Mouse (Mus musculus): ENCODE measurements around the gene Slc16a10. TPM values are rescaled to one million over a fixed set of nuclear protein-coding genes. Genes with fewer than 3 reads are reported as not detected.
A peak's percentile ranks its signal among the peaks of the same experiment; 100 is the strongest.

Gene Slc16a10
- 1 to 10 TPM; 3.7 to 3.8 TPM for total RNA-seq (2021)

- DNase-seq, result peak; percentile 96
- intact Hi-C loops (cut with DNase I), result loop anchor here (10.0 kb wide), 1 partner anchor 87 kb away; no protein-coding TSS in a partner anchor
Measured at GRCm38 (mm10) chr10:40141864-40142523, at the start of gene Slc16a10. Slc16a10 (minus strand) TSS chr10:40142258.

DNA sequence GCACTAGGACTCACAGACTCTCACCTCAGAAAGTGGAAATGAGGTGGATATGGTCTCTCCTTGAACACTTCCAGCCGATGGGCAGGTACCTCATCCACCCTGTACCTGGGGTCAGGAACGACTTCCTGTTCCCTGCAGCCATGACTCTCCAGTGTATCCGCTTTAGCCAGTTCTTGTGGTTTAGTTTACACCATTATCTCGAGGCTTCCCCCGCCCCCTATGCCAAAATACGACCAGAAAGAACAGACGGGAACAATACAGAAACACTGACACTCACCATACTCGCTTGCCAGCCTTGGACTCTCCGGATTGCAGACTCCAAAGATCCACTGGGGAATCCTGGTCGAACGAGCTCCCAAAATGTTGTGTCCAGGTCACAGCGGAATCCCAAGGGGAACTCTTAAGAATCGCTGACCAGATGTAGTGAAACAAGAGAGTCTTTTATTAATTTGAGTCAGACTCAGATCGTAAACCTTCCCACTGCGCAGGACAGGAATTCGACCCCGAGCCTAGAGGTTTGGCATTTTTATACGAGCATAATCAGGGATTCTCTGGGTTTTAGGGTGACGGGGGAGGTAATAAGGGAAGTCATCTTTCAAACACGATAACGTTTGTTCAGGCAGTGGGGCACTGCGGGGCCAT is 49.4 kb upstream of the Slc16a10 start:
- intact Hi-C loops (cut with DNase I), result no loop called here
- no peak for DNase-seq

GRCm38 (mm10) chr10:40190871-40191270 is 48.8 kb upstream of the Slc16a10 start:
- no peak for DNase-seq
- intact Hi-C loops (cut with DNase I), result no loop called here

DNA sequence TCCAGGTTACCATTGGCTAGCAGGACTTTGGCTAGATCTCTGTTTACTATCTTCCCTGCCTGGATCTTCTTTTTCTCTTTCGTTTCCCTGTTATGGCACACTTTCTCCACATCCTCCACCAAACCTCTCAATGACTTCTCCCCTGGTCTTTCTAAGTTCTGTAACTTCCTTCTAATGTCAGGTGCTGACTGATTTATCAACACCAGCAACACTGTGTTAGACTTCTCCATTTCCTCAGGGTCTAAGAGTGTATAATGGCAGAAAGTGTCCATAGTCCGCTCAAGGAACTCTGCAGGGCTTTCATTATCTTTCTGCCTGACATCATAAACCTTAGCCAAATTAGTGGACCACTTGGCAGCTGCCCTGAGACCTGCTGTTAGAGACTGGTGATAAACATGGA is 47.6 kb upstream of the Slc16a10 start:
- intact Hi-C loops (cut with DNase I), result no loop called here
- no peak for DNase-seq

- DNase-seq, result no peak
- intact Hi-C loops (cut with DNase I), result no loop called here
Measured at GRCm38 (mm10) chr10:40188831-40189230, 46.8 kb upstream of the Slc16a10 start.

- intact Hi-C loops (cut with DNase I), result no loop called here
- no peak for DNase-seq
Measured at GRCm38 (mm10) chr10:40185956-40186355, 43.9 kb upstream of the Slc16a10 start.

GRCm38 (mm10) chr10:40180011-40180410 is 38.0 kb upstream of the Slc16a10 start:
- intact Hi-C loops (cut with DNase I), result no loop called here
- no peak for DNase-seq

GRCm38 (mm10) chr10:40179142-40179541 is 37.1 kb upstream of the Slc16a10 start:
- intact Hi-C loops (cut with DNase I), result no loop called here
- no peak for DNase-seq

- peak; percentile 24 for DNase-seq
- intact Hi-C loops (cut with DNase I), result no loop called here
Measured at GRCm38 (mm10) chr10:40177323-40177962, 35.4 kb upstream of the Slc16a10 start.

- intact Hi-C loops (cut with DNase I), result no loop called here
- DNase-seq, result no peak
Measured at GRCm38 (mm10) chr10:40172136-40172535, 30.1 kb upstream of the Slc16a10 start.

DNA sequence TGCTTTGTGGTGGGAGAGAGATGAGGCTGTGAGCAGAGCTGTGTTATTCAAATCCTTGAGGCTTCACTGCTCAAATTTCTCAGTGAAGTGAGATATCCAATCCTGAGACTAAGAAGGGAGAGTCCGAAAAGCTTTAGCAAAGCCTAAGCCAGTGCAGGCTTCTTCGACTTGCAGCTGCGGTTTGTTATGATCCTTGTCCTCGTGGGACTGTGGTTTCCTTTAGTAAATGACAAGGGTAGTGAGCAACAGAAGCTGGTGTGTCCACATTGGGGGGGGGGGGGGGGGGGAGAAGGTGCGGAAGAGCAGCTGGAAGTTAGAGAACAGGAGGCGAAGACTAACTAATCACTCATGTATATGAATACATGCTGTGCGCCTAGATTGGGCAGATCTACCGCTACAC is 29.2 kb upstream of the Slc16a10 start:
- intact Hi-C loops (cut with DNase I), result no loop called here
- no peak for DNase-seq

GRCm38 (mm10) chr10:40170141-40170558 is 28.1 kb upstream of the Slc16a10 start:
- DNase-seq, result peak; percentile 19
- intact Hi-C loops (cut with DNase I), result no loop called here

- no peak for DNase-seq
- intact Hi-C loops (cut with DNase I), result no loop called here
Measured at GRCm38 (mm10) chr10:40169566-40169965, 27.5 kb upstream of the Slc16a10 start.

DNA sequence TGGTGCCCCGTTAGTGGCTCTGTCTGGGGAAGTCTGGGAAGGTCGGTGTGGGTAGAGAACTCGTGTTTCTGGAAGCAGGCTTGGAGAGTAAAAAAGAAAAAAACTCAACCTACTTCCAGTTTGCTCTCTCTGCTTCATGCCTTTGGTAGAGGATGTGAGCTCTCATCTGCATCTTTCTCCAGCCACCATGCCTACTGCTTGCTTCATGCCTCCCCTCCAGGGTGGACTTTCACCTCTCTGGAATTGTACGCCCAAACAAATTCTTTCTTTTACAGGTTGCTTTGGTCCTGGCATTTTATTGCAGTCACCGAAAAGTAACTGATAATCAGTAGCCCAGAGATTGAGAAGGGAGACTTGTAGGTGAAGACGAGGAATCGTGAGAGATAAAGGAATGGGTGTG is 27.0 kb upstream of the Slc16a10 start:
- intact Hi-C loops (cut with DNase I), result no loop called here
- DNase-seq, result no peak

GRCm38 (mm10) chr10:40164421-40165386 is 22.6 kb upstream of the Slc16a10 start:
- no peak for DNase-seq
- intact Hi-C loops (cut with DNase I), result no loop called here

DNA sequence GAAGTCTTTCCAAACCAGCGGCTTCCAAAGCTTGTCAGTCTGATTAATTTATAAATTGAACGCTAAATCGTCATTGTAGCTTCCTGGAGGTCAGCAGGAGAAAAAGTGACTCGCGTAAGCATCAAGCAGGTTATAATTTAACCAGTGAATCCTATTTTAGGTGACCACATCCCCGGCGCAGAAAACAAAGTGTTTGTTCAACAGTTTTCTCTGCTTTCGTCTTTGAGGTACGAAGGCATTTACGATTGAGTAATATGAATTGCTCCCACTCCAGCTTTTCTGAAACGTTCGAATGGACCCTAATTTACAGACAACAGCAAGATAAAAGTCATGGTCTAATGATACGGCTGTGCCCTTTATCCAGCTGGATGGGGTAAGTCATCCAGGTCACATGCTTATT is 21.9 kb upstream of the Slc16a10 start:
- intact Hi-C loops (cut with DNase I), result no loop called here
- no peak for DNase-seq

- intact Hi-C loops (cut with DNase I), result no loop called here
- no peak for DNase-seq
Measured at GRCm38 (mm10) chr10:40163338-40163737, 21.3 kb upstream of the Slc16a10 start.

- intact Hi-C loops (cut with DNase I), result no loop called here
Measured at GRCm38 (mm10) chr10:40161701-40162255, 19.7 kb upstream of the Slc16a10 start.

GRCm38 (mm10) chr10:40161236-40161635 is 19.2 kb upstream of the Slc16a10 start:
- intact Hi-C loops (cut with DNase I), result no loop called here
- no peak for DNase-seq

More at GRCm38 (mm10) chr10:40161701-40162255, 19.7 kb upstream of the Slc16a10 start:
- no peak for DNase-seq

GRCm38 (mm10) chr10:40152550-40152857 is 10.4 kb upstream of the Slc16a10 start:
- no peak for DNase-seq
- intact Hi-C loops (cut with DNase I), result no loop called here

All from left cerebral cortex, postnatal 4 days (tissue).